Mouse (Mus musculus) embryonic facial prominence, embryonic 15.5 days (tissue): ENCODE results near the gene D17Wsu92e. TPM values are rescaled to one million over a fixed set of nuclear protein-coding genes. Genes with fewer than 3 reads are reported as not detected.
A peak's percentile ranks its signal among the peaks of the same experiment; 100 is the strongest.

Experiments used
- ATAC-seq: fragments of 200-750 bp; cut with Nextera tagmentation; 2 replicates; pipeline ENCODE4 v1.8.0; 2017; ENCODE audit warnings: low read depth, moderate TSS enrichment; ENCODE audit not compliant: insufficient number of reproducible peaks, low FRiP score, low TSS enrichment
- H3K27ac ChIP-seq: fragments of 300-500 bp; sonication (generic); replicated peaks from 2 replicates; pipeline ENCODE4 v1.5.1; 2015; ENCODE audit warnings: mild to moderate bottlenecking, inconsistent platforms
- H3K27me3 ChIP-seq: fragments of 300-500 bp; sonication (generic); 2 replicates; pipeline ENCODE4 v1.6.1; 2015; ENCODE audit warnings: inconsistent platforms
- H3K36me3 ChIP-seq: fragments of 300-500 bp; sonication (generic); 2 replicates; pipeline ENCODE4 v1.6.1; 2015; ENCODE audit warnings: mild to moderate bottlenecking, inconsistent platforms
- H3K4me1 ChIP-seq: fragments of 300-500 bp; sonication (generic); 2 replicates; pipeline ENCODE4 v1.6.1; 2015; ENCODE audit warnings: inconsistent platforms
- H3K4me2 ChIP-seq: fragments of 300-500 bp; sonication (generic); replicated peaks from 2 replicates; pipeline ENCODE4 v1.6.1; 2015; ENCODE audit warnings: mild to moderate bottlenecking, inconsistent platforms
- H3K4me3 ChIP-seq: fragments of 300-500 bp; sonication (generic); replicated peaks from 2 replicates; pipeline ENCODE4 v1.5.1; 2015; ENCODE audit warnings: mild to moderate bottlenecking, inconsistent platforms
- H3K9ac ChIP-seq: fragments of 300-500 bp; sonication (generic); 2 replicates; pipeline ENCODE4 v1.6.1; 2015; ENCODE audit warnings: inconsistent platforms
- H3K9me3 ChIP-seq: fragments of 300-500 bp; sonication (generic); replicated peaks from 2 replicates; pipeline ENCODE4 v1.6.1; 2016; ENCODE audit warnings: inconsistent platforms
- WGBS: fragments of 180-500 bp; shearing (Covaris S2); methylation state at CpG from one replicate; pipeline ENCODE4 v1.1.7; 2015; 5-methylcytosine and 5-hydroxymethylcytosine counted together
- polyA plus RNA-seq: library from polyadenylated mRNA; unstranded; fragments of >200 nt; fragmentation: Nextera tagmentation; extraction: Ambion mirVana; gene quantifications from 2 replicates; pipeline ENCODE4 v1.2.1, GENCODE M21; 2015

Gene D17Wsu92e
- polyA plus RNA-seq, 1 experiment from 2014 or later: 18.2 TPM

DNA sequence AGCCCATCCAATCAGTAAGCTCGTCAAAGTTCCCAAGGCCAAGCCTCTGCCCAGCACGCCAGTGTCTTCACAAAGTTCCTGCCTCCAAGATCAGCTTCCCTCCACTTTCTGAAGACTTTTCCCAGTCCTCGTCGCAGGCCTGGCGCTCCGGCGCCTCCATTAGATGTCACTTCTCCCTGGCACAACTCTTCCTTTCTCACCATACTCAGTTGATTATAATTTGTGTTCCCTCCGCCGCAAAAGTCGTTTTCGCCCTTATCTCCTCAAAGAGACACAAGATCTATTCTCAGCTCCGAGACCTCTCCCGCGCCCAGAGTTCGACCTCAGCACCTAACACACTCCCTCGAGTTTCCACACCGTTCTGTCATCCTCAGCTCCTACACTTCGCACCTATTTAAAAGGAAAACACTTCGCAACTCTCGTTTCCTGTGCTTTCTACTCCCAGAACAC is 902 bp downstream of the D17Wsu92e start:
- no peaks in the 10 kb centered on the region for H3K9me3 ChIP-seq
- under 1% methylated on average over 20 of the region's 20 CpGs for WGBS
- ATAC-seq: no peak

DNA sequence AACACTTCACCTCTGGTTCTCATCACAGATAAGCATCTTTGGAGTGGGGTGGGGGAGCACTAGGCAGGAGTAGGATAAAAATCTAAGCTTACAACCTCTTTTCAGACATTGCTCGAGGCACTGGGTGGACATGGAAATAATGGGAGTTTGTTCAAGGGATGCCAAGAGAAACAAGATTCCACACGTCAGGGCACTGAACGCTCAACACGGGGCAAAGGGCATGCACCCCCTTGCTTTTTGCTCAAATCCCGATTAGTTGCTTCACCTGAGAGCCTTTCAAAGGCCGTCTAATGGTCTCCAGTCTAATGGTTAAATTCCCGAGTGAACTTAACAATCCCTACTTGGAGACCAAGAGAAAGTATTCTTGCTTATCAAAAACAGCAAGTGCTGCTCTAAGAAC is 1.4 kb downstream of the D17Wsu92e start:
- peak overlapping the region; percentile 90 for H3K27ac ChIP-seq
- H3K4me2 ChIP-seq: peak overlapping the region; percentile 81
- under 1% methylated on average over 7 of the region's 7 CpGs for WGBS

More for the DNA sequence above, 902 bp downstream of the D17Wsu92e start:
- peaks cover 34% of the 10 kb centered on the region for H3K4me1 ChIP-seq
- no peaks in the 10 kb centered on the region for H3K27me3 ChIP-seq
- H3K9ac ChIP-seq: peak overlapping the region; percentile 94
- H3K4me2 ChIP-seq: peak overlapping the region; percentile 81
- no peaks in the 10 kb centered on the region for H3K36me3 ChIP-seq
- H3K4me3 ChIP-seq: peak overlapping the region; percentile 100
- H3K27ac ChIP-seq: peak overlapping the region; percentile 90

DNA sequence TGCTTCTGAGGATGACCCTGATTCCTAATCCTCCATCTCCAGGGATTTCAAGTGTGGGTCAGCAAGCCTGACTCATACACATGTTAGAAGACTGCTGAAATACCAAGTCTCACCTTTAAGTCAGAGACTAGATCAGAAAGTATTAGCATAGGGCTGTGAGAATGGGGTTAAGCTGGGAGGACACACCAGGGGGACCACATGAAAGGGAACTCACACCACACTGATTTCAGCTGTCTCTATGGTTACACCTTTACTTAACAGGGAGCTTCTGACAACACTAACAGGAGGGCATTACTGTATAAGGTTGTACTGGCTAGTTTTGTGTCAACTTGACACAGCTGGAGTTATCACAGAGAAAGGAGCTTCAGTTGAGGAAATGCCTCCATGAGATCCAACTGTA is 5.8 kb downstream of the D17Wsu92e start:
- H3K4me1 ChIP-seq: peaks cover 24% of the 10 kb centered on the region
- no peaks in the 10 kb centered on the region for H3K36me3 ChIP-seq
- H3K27me3 ChIP-seq: no peaks in the 10 kb centered on the region
- no peaks in the 10 kb centered on the region for H3K9me3 ChIP-seq
- H3K9ac ChIP-seq: no peak overlapping the region
- no peak for ATAC-seq
- no peak overlapping the region for H3K4me2 ChIP-seq
- H3K4me3 ChIP-seq: no peak overlapping the region
- no peak overlapping the region for H3K27ac ChIP-seq

More for the DNA sequence above, 1.4 kb downstream of the D17Wsu92e start:
- H3K36me3 ChIP-seq: no peaks in the 10 kb centered on the region
- H3K27me3 ChIP-seq: no peaks in the 10 kb centered on the region
- H3K9me3 ChIP-seq: no peaks in the 10 kb centered on the region
- peaks cover 34% of the 10 kb centered on the region for H3K4me1 ChIP-seq
- no peak for ATAC-seq
- peak overlapping the region; percentile 94 for H3K9ac ChIP-seq
- peak overlapping the region; percentile 100 for H3K4me3 ChIP-seq

DNA sequence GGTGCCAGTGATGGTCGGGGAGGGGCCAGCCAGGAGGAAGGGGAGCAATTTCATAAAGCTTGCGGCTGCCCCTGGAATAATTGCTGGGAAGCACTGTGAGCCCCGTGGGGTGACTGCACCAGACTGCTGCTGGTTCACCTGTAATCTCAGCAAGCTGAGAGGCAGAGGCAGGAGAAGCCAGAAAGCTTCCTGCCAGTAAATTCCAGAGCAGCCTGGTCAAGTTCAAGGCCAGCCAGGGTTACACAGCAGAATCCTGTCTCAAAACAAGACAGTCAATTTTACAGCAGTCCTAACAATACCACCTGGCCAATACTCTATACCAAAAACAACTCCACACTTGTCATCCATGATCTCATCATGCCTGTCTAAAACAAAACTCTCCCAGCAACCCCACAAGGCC is 8.5 kb downstream of the D17Wsu92e start:
- 73% methylated on average over 3 of the region's 3 CpGs for WGBS
- Histone ChIP-seq H3K27ac (no peak overlapping the region), H3K4me3 (no peak overlapping the region), H3K27me3 (no peaks in the 10 kb centered on the region), H3K4me2 (no peak overlapping the region), H3K9me3 (no peaks in the 10 kb centered on the region), H3K4me1 (peaks cover 13% of the 10 kb centered on the region), H3K36me3 (no peaks in the 10 kb centered on the region), H3K9ac (no peak overlapping the region)
- ATAC-seq: no peak

DNA sequence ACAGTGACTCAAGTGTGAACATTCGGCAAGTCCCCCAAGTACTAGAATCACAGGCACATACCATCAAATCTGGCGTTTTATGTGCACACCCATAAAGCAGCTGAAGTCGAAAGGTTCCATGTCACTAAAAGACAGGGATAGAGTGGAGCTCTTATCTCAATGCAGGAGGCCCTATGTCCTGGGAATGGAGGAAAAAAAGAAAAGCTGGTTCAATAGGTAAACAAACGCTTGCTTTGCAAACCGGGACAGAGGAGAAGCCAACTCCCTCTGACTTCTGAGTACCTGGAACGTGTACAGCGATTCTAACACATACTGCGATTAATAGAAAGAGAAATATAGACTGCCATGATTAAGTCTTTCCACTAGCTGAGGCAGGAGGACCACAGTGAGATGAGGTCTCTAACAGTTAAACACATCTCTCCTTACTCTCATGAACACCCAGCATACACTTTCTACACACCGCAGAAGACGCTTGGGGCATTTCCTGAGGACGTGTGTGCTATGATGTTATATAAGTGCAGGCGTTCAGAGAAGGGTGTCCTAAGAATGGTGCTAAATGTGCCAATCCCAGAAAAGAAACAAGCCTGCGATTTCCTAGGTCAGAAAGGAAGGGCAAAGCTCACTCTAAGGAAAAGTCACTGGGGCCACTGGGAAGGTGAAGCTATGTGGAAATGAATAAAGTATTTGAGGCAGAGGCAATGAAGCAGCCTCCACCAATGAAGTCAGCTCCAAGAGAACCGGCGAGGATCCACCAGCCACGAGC is 9.7 kb downstream of the D17Wsu92e start:
- no peaks in the 10 kb centered on the region for H3K36me3 ChIP-seq
- ATAC-seq: no peak

DNA sequence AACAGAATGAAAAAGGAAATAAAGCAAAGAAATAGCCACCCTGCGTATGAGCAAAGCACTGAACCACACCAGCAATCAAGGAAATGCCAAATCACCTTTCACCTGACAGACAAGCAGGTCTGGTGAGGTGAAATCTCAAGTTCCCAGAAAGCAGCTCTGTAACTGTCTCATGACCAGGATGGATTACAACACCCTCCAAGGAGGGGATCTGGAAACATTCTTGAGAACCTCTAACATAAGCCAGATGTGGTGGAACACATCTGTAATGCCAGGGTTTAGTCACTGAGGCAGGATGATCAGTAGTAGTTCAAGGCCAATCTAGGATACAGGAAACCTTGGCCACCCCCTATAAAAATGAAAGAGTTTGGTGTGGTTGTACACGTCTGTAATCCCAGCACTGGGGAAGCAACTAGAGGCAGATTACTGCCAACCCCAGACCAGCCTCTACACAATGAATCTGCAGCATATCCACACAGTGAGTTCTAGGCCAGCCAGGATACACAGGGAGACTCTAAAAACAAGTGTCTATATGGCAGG is 12.8 kb downstream of the D17Wsu92e start:
- Histone ChIP-seq H3K4me2 (no peak overlapping the region), H3K4me3 (no peak overlapping the region), H3K27me3 (no peaks in the 10 kb centered on the region), H3K4me1 (peaks cover 22% of the 10 kb centered on the region), H3K9me3 (no peaks in the 10 kb centered on the region), H3K9ac (no peak overlapping the region), H3K27ac (peak overlapping the region; percentile 28), H3K36me3 (no peaks in the 10 kb centered on the region; the same call in 1 of the 2 replicates)
- ATAC-seq: no peak
- WGBS: 44% methylated on average over 2 of the region's 2 CpGs

More for the DNA sequence above, 9.7 kb downstream of the D17Wsu92e start:
- Histone ChIP-seq H3K27ac (no peak overlapping the region), H3K4me2 (no peak overlapping the region), H3K9ac (no peak overlapping the region), H3K9me3 (no peaks in the 10 kb centered on the region), H3K27me3 (no peaks in the 10 kb centered on the region), H3K4me3 (no peak overlapping the region), H3K4me1 (peaks cover 17% of the 10 kb centered on the region)
- WGBS: 85% methylated on average over 16 of the region's 16 CpGs

DNA sequence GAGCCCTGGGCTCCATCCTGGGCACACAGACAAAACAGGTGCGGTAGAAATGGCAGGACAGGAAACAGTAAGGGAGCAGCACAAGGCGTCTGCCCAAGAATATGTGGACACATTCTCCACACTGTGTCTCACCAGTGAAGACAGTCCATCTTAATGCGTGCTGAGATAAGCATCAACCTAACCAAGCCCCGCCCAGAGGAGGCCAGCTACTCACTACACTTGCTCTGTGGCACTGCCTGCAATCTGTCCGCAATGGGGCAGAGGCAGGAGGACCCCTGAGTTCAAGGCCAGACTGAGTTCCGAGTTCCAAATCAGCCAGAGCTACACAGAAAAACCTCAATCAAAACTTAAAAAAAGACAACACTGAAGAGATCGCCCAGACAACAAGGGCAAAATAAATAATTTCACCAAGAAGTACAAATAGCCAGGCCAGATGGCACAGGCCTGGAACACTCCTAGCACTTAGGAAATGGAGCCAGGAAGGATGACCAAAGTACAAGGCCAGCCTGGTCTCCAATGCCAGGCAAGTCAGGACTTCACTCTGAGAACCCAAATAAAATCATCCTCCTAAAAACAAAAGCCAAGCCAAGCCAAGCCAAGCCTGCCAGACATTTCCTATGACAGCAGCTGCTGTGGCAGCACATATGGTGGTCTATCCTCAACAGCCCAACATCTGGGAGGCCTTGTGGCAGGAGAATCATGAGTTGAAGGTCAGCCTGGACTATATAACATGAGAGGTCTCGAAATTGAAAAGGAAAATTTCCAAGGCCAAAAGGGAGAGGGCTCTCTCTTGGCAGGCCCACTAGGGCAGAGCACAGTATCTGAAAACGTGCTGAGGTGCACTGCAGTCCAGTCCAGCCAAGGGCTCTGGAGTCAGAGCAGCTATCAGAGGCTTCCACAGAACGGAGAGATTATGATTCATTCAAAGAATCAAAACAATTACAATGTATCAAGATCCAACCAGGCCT is 15.4 kb downstream of the D17Wsu92e start:
- Histone ChIP-seq H3K9me3 (no peaks in the 10 kb centered on the region), H3K4me3 (no peak overlapping the region), H3K27ac (no peak overlapping the region), H3K36me3 (no peaks in the 10 kb centered on the region; the same call in 1 of the 2 replicates), H3K9ac (no peak overlapping the region), H3K4me1 (peaks cover 33% of the 10 kb centered on the region), H3K27me3 (no peaks in the 10 kb centered on the region), H3K4me2 (no peak overlapping the region)
- ATAC-seq: no peak
- WGBS: 83% methylated on average over 10 of the region's 10 CpGs

DNA sequence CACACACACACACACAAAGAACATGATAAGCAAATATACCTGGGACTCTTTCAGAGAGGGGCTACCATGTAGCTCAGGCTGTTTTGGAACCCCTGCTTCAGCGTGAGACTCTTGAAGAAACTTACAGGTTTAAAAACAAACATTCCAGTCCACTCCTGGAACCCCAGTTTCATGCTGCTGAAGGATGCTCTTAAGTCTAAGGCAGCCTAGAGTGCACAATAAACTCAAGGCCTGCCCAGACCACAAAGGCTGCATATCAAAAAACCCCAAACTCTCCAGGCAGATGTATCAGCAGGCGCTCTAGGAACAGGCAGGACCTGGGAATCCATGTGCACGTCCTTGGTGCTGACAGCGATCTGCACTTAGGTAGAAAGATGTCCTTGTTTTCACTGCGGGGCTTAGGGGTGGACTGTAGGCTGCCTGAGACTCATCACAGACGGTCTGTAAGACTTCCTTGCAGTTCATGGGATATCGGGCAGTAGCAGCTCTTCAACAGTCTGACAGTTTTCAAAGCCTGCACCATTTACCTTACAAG is 16.2 kb downstream of the D17Wsu92e start:
- peaks cover 40% of the 10 kb centered on the region for H3K4me1 ChIP-seq
- no peak overlapping the region for H3K9ac ChIP-seq
- H3K36me3 ChIP-seq: no peaks in the 10 kb centered on the region; the same call in 1 of the 2 replicates
- no peak for ATAC-seq
- H3K27me3 ChIP-seq: no peaks in the 10 kb centered on the region
- no peaks in the 10 kb centered on the region for H3K9me3 ChIP-seq
- no peak overlapping the region for H3K27ac ChIP-seq
- WGBS: 79% methylated on average over 7 of the region's 7 CpGs
- H3K4me2 ChIP-seq: no peak overlapping the region
- H3K4me3 ChIP-seq: no peak overlapping the region

DNA sequence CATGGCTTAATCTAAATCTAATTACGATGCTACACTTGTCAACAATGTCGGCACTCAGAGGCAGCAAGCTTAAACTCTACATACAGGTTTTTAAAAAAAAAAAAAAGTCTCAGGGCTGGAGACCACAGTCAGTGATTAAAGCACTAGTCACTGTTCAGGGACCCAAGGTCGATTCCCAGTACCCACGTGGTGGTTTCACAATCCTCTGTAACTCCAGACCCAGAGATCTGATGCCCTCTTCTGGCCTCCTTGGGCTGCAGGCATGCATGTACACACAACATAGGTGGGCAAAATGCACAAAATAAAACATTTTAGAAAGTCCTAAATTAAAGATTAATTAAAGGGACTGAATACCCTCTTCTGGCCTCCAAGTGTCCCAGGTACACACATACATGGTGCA is 16.7 kb downstream of the D17Wsu92e start:
- ATAC-seq: no peak
- Histone ChIP-seq H3K9ac (no peak overlapping the region), H3K4me3 (no peak overlapping the region), H3K27ac (no peak overlapping the region), H3K9me3 (no peaks in the 10 kb centered on the region), H3K4me1 (peaks cover 45% of the 10 kb centered on the region), H3K36me3 (no peaks in the 10 kb centered on the region; the same call in 1 of the 2 replicates), H3K4me2 (no peak overlapping the region), H3K27me3 (no peaks in the 10 kb centered on the region)
- 72% methylated on average over 4 of the region's 4 CpGs for WGBS

DNA sequence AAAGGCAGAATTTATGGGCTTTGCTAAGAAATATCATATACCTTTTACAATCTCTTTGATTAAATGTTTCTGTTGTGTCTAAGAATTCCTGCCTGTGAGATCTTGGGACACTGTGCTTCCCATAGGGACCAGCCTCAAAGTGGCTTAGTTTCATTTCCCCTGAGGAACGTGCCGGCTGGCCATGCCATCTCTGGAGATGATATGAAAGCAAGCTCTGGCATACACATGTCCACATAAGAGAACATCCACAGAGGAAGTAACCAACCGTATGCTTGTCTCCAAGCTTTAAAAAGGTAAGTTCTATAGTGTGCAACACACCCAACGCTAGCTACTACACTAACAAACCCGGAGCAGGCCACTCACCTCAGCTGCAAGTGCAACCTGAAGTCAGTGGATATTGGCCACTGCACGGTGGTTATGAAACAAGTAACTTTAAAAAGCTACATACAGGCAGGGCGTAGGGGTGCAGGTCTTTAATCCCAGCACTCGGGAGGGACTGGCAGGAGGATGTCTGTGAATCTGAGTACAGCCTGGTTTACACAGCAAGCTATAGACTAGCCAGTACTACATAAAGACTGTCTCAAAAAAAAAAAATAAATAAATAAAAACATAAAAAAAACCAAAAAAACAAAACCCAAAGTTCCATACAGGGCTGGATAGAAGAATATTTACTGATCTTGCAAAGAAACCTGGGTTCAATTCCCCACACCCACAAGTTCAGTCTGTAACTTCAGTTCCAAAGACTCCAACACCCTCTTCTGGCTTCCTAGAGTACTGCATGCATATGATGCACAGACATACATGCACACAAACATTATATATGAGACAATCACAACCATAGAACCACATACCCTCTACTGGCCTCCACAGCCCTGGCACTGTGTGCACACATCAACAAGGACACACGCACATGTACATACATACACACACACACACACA is 19.5 kb downstream of the D17Wsu92e start:
- ATAC-seq: no peak
- H3K9ac ChIP-seq: no peak overlapping the region

More for the DNA sequence above, 19.5 kb downstream of the D17Wsu92e start:
- no peak overlapping the region for H3K4me2 ChIP-seq
- H3K4me1 ChIP-seq: peaks cover 63% of the 10 kb centered on the region
- 56% methylated on average over 9 of the region's 9 CpGs for WGBS
- no peaks in the 10 kb centered on the region; the same call in 1 of the 2 replicates for H3K36me3 ChIP-seq
- no peaks in the 10 kb centered on the region for H3K27me3 ChIP-seq
- H3K4me3 ChIP-seq: no peak overlapping the region
- peak overlapping the region; percentile 68; the same call in 1 of the 2 replicates for H3K27ac ChIP-seq
- no peaks in the 10 kb centered on the region for H3K9me3 ChIP-seq
